Mouse (Mus musculus) heart, adult 11 months (tissue): ENCODE measurements around the gene Mapk12.

Source experiments
- DNase-seq: peaks from one replicate; pipeline ENCODE4 v3.0.0; 2022

Mapk12 gene

GRCm38 (mm10) chr15:89090662-89091061 is 49.8 kb downstream of the Mapk12 start:
- DNase-seq: no peak

DNA sequence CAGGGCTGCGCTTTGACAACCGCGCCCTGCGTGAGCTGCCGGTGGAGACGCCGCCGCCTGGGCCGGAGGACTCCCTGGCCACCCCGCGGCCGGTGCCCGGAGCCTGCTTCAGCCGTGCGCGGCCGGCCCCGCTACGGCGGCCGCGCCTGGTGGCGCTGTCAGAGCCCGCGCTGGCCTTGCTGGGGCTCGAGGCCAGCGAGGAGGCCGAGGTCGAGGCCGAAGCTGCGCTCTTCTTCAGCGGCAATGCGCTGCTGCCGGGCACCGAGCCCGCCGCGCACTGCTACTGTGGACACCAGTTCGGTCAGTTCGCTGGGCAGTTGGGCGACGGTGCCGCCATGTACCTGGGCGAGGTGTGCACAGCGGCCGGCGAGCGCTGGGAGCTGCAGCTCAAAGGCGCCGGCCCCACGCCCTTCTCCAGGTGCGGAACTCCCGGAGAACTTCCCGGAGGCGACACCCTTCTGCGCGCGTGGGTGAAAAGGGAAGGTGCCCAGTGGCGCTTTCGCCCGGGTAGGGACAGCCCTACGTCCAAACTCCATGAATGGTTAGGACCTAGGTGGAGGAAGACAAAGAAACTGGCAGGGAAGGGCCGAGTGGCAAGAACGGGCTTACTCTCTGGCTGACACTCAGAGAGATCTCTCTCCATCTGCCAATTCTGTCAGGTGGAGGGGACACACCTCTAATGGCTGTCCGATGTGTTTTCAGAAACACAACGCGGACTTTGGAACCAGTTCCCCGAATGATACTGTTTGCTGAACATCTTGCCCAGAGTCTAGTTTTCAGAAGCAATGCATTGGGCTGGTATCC is 51.1 kb downstream of the Mapk12 start:
- DNase-seq: no peak

DNA sequence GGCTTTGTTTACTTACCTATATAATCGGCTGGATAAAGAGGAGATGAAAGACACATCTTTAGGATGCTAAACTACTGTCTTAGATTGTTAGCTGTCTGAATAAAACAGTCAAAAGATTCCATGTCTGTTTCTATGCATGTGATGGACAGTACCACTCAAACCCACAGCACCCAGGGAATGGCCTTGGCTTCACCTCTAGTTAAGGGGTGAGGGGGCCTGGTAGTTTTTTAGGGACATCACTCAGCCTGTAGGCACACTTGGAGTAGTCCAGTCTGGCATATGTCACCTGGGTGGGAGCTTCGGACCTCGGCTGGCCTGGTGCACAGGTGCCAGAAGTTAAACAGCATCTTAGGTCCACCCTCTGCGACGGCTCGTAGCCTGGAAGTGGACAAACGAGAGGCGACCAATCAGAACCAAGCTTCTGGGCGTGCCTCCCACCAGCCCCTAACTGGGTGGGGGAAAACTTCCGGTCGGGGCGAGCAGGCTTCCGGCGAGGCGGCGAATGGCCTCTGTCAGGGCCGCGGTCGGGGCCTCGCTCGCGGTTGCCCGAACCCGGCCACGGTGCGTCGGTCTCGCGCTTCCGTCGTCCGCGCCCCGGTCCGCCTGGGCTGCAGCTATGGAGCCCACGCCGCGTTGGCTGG is 51.8 kb downstream of the Mapk12 start, which contains the start of gene Selenoo:
Gene Selenoo, plus strand, starts transcription at position 478 of the 641 bp plus-strand sequence.
- DNase-seq: peak; percentile 100

DNA sequence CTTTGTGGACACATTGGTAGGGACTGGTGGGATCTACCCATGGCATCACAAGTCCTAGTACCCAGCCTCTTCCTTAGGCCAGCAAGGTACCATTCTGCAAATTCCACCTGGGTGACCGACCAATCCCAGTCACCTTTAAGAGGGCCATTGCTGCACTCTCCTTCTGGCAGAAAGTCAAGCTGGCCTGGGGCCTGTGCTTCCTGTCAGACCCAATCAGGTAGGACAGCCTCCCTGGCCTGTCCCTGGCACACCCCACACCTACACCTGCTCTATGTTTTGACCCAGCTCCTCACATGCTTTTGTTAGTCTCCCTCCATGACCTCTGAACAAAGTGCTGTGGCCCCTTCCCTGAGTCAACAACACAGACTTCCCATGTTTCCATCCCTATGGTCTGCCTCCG is 55.7 kb downstream of the Mapk12 start:
- no peak for DNase-seq

DNA sequence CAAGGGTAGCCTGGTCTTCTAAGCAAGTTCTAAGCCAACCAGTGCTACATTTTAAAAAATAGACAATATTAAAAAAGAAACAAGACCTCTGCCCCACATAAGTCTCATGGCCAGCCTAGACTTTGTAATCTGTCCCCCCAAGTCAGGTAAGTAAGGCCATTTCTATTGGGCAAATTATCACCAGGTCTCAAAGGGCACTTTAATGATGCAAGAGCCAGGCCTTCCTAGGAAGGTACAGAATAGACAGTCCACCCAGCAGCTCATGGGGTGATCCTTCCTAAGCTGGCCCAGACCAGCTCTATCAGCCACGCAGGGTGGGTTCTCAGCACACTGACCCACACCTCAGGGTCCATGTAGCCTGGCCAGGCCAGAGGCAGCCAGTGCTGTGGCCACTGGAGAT is 56.6 kb downstream of the Mapk12 start:
- no peak for DNase-seq
